Mouse (Mus musculus) liver, postnatal 0 days (tissue): ENCODE measurements around the gene Caskin1. TPM values are rescaled to one million over a fixed set of nuclear protein-coding genes. Genes with fewer than 3 reads are reported as not detected.

Experiments used
- ATAC-seq: fragments of 200-750 bp; cut with Nextera tagmentation; 2 replicates; pipeline ENCODE4 v1.8.0; 2017; ENCODE audit warnings: mild to moderate bottlenecking, moderate library complexity
- DNase-seq: peaks from one replicate; pipeline ENCODE4 v3.0.0-alpha.2; 2016
- H3K27ac ChIP-seq: fragments of 300-500 bp; sonication (generic); 2 replicates; pipeline ENCODE4 v1.5.1; 2014; ENCODE audit warnings: antibody characterized with exemption, moderate library complexity, mild to moderate bottlenecking, low read depth
- H3K27me3 ChIP-seq: fragments of 300-500 bp; sonication (generic); 2 replicates; pipeline ENCODE4 v1.6.1; 2014; ENCODE audit warnings: low read length, control low read depth, mixed read lengths; ENCODE audit not compliant: insufficient read depth
- H3K36me3 ChIP-seq: fragments of 300-500 bp; sonication (generic); replicated peaks from 2 replicates; pipeline ENCODE4 v1.6.1; 2014; ENCODE audit warnings: mild to moderate bottlenecking, control low read depth, low read length, moderate library complexity, mixed read lengths; ENCODE audit not compliant: insufficient read depth
- H3K4me1 ChIP-seq: fragments of 300-500 bp; sonication (generic); 2 replicates; pipeline ENCODE4 v1.6.1; 2014; ENCODE audit warnings: antibody characterized with exemption, mild to moderate bottlenecking, control low read depth; ENCODE audit not compliant: insufficient read depth
- H3K4me2 ChIP-seq: fragments of 300-500 bp; sonication (generic); 2 replicates; pipeline ENCODE4 v1.6.1; 2014; ENCODE audit warnings: low read depth, mild to moderate bottlenecking, low read length, moderate library complexity, mixed read lengths
- H3K4me3 ChIP-seq: fragments of 300-500 bp; sonication (generic); 2 replicates; pipeline ENCODE4 v1.5.1; 2014; ENCODE audit warnings: low read depth, low read length
- H3K9ac ChIP-seq: fragments of 300-500 bp; sonication (generic); replicated peaks from 2 replicates; pipeline ENCODE4 v1.6.1; 2014; ENCODE audit warnings: mild to moderate bottlenecking, moderate library complexity
- H3K9me3 ChIP-seq: fragments of 300-500 bp; sonication (generic); 2 replicates; pipeline ENCODE4 v1.6.1; 2016; ENCODE audit warnings: mild to moderate bottlenecking, control low read depth, low read length, mixed read lengths
- CTCF ChIP-seq: sonication (generic); IDR thresholded peaks from 2 replicates; pipeline ENCODE4 v1.5.1; 2016; ENCODE audit warnings: antibody characterized with exemption, low read depth
- EP300 ChIP-seq: IDR thresholded peaks from 2 replicates; pipeline ENCODE4 v1.6.1; 2016; ENCODE audit warnings: antibody characterized with exemption, low read depth, mild to moderate bottlenecking
- WGBS: fragments of 180-500 bp; shearing (Covaris S2); extraction: QIAGEN DNeasy Blood & Tissue Kit; methylation state at CpG from one replicate; pipeline ENCODE4 v1.1.7; 2014; ENCODE audit not compliant: insufficient replicate concordance; 5-methylcytosine and 5-hydroxymethylcytosine counted together
- polyA plus RNA-seq: library from polyadenylated mRNA; unstranded; fragments of >200 nt; fragmentation: Nextera tagmentation; extraction: Ambion mirVana; gene quantifications from 2 replicates; pipeline ENCODE4 v1.2.1, GENCODE M21; 2015

Gene Caskin1
- polyA plus RNA-seq, 1 experiment from 2014 or later = not detected

DNA sequence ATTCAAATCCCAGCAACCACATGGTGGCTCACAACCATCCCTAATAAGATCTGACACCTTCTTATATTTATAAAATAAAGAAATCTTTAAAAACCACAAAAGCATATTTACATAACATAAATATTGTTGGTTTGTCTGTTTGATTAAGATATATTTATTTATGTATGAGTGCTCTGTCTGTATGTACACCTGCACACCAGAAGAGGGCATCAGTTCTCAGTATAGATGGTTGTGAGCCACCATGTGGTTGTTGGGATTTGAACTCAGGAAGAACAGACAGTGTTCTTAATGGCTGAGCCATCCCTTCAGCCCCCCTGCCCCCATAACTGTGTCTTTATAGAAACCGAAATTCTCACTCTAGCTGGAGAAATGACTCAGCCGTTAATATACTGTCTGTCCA, 56.8 kb downstream of the Caskin1 start:
- Histone ChIP-seq H3K4me3 (no peak overlapping the region), H3K4me1 (peaks cover 7% of the 10 kb centered on the region), H3K27ac (no peak overlapping the region), H3K27me3 (no peaks in the 10 kb centered on the region), H3K4me2 (no peak overlapping the region), H3K9me3 (no peaks in the 10 kb centered on the region), H3K36me3 (no peaks in the 10 kb centered on the region), H3K9ac (no peak overlapping the region)
- 92% methylated on average over 2 of the region's 2 CpGs for WGBS
- no peak for TF ChIP-seq EP300
- 0 out of 2 replicates have a peak, but pooled peaks have one; percentile 4 for TF ChIP-seq CTCF
- DNase-seq = no peak
- no peak for ATAC-seq

- WGBS = 73% methylated on average over 3 of the region's 3 CpGs
- H3K4me2 ChIP-seq = no peak overlapping the region
- no peaks in the 10 kb centered on the region for H3K9me3 ChIP-seq
- H3K27me3 ChIP-seq = no peaks in the 10 kb centered on the region
- DNase-seq = no peak
- ATAC-seq = no peak
- H3K4me1 ChIP-seq = peaks cover 15% of the 10 kb centered on the region
- no peak for TF ChIP-seq CTCF
- H3K27ac ChIP-seq = no peak overlapping the region
- no peak overlapping the region for H3K9ac ChIP-seq
- H3K4me3 ChIP-seq = no peak overlapping the region
- H3K36me3 ChIP-seq = no peaks in the 10 kb centered on the region
Measured at GRCm38 (mm10) chr17:24546234-24546633, 57.8 kb downstream of the Caskin1 start.

DNA sequence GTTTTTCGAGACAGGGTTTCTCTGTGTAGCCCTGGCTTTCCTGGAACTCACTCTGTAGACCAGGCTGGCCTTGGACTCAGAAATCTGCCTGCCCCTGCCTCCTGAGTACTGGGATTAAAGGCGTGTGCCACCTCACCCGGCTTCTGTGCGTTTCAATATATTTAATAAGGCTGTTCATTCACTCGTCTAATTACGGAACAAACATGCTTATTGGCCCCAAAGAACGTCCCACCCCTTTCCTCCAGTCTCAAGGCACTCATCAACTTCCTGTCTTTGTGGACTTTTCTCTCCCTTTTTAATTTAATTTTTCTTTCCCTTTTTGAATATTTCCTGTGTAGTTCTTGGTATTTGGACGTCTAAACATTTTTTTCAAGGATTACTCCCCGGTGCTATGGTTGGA, 60.0 kb downstream of the Caskin1 start:
- DNase-seq = no peak
- Histone ChIP-seq H3K9me3 (no peaks in the 10 kb centered on the region), H3K4me2 (peak overlapping the region; percentile 100), H3K4me1 (peaks cover 18% of the 10 kb centered on the region), H3K4me3 (peak overlapping the region; percentile 82), H3K9ac (peak overlapping the region; percentile 60), H3K36me3 (no peaks in the 10 kb centered on the region), H3K27ac (peak overlapping the region; percentile 90; the same call in 1 of the 2 replicates), H3K27me3 (no peaks in the 10 kb centered on the region)
- no peak for ATAC-seq
- no peak for TF ChIP-seq EP300
- WGBS = 16% methylated on average over 9 of the region's 9 CpGs

DNA sequence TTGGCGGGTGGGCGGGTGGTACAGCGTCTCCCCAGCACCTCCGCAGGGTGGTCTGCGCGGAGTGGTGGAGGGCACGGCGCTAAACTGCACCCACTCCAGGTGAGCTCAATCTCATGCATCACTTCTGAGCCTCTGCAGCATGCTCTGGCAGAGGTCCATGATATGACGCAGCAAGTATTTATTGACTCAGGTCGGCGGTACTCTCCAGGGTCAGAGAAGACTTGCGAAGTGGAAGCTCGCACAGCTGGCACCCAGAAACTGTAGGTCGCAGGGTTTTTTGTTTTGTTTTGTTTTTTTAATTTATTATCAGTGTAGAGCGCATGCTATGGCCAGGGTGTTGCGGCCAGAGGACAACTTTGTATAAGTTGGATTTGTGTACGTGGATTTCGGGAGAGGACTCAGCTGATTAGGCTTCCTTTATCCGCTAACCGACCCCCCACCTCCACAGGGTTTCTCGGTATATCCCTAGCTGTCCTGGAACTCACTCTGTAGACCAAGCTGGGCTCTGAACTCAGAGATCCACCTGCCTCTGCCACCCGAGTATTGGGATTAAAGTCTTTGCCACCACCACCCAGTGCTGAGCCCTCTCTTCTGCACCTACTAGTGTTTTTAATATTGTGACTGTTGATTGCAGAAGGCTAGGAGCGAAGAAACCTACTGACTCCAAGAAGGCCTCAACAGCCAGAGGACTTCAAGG, 60.7 kb downstream of the Caskin1 start:
- Histone ChIP-seq H3K27me3 (no peaks in the 10 kb centered on the region), H3K4me2 (peak overlapping the region; percentile 100), H3K27ac (peak overlapping the region; percentile 90), H3K9me3 (no peaks in the 10 kb centered on the region), H3K9ac (peak overlapping the region; percentile 60), H3K4me1 (peaks cover 18% of the 10 kb centered on the region), H3K4me3 (peak overlapping the region; percentile 82), H3K36me3 (no peaks in the 10 kb centered on the region)
- DNase-seq (peak; percentile 83), ATAC-seq (peak; percentile 20)
- TF ChIP-seq EP300 = no peak
- TF ChIP-seq CTCF = no peak
- WGBS = under 1% methylated on average over 23 of the region's 23 CpGs

GRCm38 (mm10) chr17:24549618-24550415, 61.4 kb downstream of the Caskin1 start, which contains the start of gene Pkd1:
TSS of gene Pkd1 (plus strand) at chr17:24549834.
- peak within 1 kb of the TSS; percentile 92 for H3K27ac ChIP-seq
- no peaks in the 10 kb centered on the region for H3K27me3 ChIP-seq
- WGBS = under 1% methylated on average over 58 of the region's 72 CpGs
- H3K9me3 ChIP-seq = no peaks in the 10 kb centered on the region
- peak; percentile 99 for DNase-seq
- peak; percentile 94 for ATAC-seq
- peak within 1 kb of the TSS; percentile 82 for H3K4me3 ChIP-seq
- peaks cover 18% of the 10 kb centered on the region for H3K4me1 ChIP-seq
- no peaks in the 10 kb centered on the region for H3K36me3 ChIP-seq
- TF ChIP-seq CTCF = no peak
- no peak for TF ChIP-seq EP300
- H3K4me2 ChIP-seq = peak within 1 kb of the TSS; percentile 100
- peak within 1 kb of the TSS; percentile 81 for H3K9ac ChIP-seq

GRCm38 (mm10) chr17:24550416-24551049, 62.1 kb downstream of the Caskin1 start:
- H3K4me2 ChIP-seq = peak overlapping the region; percentile 100
- ATAC-seq = peak; percentile 70
- DNase-seq = peak; percentile 80
- no peaks in the 10 kb centered on the region for H3K9me3 ChIP-seq
- no peaks in the 10 kb centered on the region for H3K27me3 ChIP-seq
- H3K36me3 ChIP-seq = no peaks in the 10 kb centered on the region
- peak overlapping the region; percentile 81 for H3K9ac ChIP-seq
- H3K4me1 ChIP-seq = peaks cover 18% of the 10 kb centered on the region
- peak overlapping the region; percentile 92 for H3K27ac ChIP-seq
- 3% methylated on average over 44 of the region's 44 CpGs for WGBS
- H3K4me3 ChIP-seq = peak overlapping the region; percentile 82
- TF ChIP-seq CTCF = no peak
- no peak for TF ChIP-seq EP300
